Mouse (Mus musculus) monocyte, adult 5-6 weeks (primary cell): ENCODE results near the gene Fndc4. TPM values are rescaled to one million over a fixed set of nuclear protein-coding genes. Genes with fewer than 3 reads are reported as not detected.

Experiments used
- ATAC-seq: fragments of 153-309, 156-312 bp; replicated peaks from 2 replicates; pipeline ENCODE4 v1.8.0; 2017; ENCODE audit warnings: mild to moderate bottlenecking; ENCODE audit not compliant: low TSS enrichment, insufficient number of reproducible peaks, severe bottlenecking, poor library complexity, low FRiP score
- total RNA-seq: library from RNA; stranded (forward); fragments of 200-1000, 200-491, 200-594 nt; gene quantifications from 3 replicates; pipeline ENCODE4 v1.2.3, GENCODE M21; 2017

Fndc4 gene
- total RNA-seq, result 2.0 to 10.6 TPM (median 2.2 TPM) in 3 replicates

DNA sequence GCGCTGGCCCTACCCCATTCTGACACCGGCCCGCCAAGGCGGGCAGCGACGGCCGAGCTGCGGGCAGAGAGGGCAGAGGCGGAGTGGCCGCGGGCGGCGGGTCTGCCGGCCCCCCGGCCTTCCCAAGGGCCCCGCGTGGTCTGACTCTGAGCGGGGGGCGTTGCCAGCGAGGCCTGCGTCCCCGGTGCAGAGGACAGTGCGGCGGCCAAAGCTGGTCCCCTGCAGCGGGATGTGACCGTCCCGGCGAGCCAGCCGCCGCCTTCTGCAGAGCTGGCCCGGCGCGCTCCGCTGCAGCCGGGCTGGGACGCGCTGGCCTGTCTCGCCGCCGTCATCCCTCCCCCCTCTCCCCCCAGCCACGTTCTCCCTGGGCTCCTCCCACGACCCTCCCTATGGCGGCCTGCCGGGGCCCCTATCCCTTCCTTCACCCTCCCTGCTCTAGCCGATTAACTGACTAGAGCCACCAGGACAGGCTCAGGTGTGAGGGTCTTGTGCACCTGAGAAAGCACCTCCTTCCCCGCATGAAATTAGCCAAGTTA is at the start of gene Fndc4:
Gene Fndc4 (minus strand): TSS at position 475 of the 536 bp plus-strand sequence.
- no peak for ATAC-seq

DNA sequence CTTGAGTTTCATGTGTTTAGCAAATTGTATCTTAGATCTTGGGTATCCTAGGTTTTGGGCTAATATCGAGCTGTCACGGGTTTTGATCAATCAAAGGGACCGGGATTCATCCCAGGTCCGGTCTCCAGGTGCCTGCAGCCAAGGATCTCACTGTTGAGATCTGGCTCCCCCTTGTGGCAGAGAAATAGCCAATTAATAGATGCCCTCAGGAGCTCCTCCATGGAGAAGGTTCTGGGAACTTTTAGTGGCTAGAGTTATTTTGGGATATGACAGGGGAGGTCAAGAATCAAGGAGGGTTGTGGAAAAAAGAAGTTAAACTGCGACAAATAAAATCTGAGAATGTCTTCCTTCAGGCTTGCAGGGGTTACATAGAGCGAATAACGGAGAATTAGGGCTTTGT is 32.4 kb upstream of the Fndc4 start:
- ATAC-seq, result no peak

DNA sequence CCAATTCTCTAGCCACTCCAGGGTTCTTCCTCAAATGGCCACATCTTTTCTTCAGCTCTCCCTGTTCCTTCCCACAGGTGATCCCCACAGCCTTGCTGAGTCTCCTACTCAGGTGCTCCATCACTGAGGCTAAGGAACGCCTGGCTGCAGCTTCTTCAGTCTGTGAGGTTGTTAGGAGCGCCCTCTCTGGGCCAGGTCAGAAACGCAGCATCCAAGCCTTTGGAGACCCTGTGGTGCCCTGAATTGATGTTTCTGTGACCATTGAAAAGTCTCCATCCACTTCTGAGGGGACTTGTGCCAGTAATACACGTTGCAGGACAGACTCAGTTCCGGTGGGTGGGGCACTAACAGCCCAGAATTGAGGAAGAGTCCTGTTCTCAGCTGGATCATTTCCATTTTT is 31.0 kb upstream of the Fndc4 start:
- ATAC-seq, result no peak

DNA sequence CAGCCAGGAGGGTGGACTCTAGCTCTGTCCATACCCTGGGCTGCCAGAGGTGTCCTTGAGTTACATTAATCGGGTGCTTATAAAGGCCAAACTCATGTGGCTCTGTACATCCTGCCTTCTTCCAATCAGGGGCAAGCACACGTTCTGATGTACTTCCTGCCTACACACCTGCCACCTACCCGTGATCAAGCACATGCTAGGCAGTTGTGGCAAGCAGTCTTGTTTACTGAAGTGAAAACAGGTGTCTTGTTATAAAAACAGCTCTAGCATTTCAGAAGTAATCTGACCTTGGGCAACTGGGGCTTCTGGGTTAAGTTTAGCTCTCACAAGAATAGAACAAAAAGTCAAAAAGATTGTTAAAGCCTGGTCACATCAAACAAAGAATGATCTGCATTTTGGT is 28.2 kb upstream of the Fndc4 start:
- no peak for ATAC-seq

DNA sequence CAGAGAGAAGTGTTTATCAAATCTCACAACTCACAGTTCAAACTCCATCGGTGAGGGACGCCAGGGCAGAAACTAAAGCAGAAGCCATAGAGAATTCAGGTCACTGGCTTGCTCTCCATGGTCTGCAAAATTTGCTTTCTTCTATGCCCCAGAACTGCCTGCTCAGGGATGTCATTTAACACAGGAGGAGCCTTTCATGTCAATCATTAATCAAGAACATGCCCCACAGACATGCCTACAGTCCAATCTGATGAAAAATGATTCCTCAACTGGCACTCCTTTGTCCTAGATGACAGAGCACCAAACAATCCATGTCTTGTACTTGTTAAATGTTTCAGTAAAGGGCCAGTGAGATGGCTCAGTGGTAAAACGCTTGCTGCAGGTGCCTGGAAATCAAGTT is 26.9 kb upstream of the Fndc4 start:
- no peak for ATAC-seq

DNA sequence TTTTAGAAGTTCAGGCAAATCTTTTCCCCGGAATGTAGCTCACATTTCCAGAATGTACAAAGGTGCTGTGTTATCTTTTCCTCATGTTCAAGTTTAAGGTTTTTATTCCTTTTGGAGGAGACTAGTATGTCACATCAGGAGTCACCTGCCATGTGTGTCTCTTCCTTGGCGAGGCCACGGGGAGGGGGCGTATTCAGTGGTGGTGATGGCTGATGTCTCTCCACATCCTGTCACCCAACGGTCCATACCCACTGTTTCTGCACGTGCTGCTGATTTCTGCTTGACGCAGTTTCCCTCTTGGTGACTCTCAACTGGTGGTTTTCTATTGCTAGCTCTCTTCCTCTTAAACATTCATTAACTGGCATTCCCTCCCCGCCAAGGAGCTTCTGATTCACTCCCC is 16.9 kb upstream of the Fndc4 start:
- ATAC-seq, result no peak

DNA sequence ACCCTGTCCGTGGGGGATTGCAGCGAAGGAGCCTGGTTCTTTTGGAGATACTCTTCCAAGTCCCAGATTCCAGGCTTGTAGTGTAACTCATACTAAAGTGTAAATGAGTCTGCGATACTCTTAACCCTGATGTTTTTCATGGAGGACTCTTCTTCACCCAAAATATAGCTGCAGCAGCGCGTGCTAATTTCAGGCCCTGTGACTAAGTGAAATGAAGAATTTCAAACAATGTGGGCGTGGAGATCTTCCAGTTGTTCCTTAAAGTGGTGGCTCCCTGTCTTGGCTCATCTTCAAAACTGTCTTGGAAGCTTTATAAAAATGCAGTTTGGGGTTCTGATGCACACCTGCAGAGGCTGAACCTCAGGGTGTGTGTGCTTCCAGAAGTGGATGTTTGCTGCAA is 7.2 kb upstream of the Fndc4 start:
- no peak for ATAC-seq

DNA sequence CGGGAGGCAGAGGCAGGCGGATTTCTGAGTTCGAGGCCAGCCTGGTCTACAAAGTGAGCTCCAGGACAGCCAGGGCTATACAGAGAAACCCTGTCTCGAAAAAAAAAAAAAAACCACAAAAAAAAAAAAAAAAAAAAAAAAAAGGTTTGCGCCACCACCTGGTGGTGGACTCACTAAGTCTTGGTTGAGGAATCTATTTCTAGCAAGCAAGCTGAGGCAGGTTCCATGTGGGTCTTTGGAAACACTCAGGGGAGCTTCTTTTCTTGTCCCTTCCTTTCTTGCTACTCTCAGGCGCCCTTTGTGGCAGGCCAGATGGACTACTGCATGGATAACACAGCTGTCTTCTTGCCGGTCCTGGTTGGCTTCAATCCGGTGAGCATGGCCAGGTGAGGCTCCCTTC is 6.0 kb upstream of the Fndc4 start:
- no peak for ATAC-seq

DNA sequence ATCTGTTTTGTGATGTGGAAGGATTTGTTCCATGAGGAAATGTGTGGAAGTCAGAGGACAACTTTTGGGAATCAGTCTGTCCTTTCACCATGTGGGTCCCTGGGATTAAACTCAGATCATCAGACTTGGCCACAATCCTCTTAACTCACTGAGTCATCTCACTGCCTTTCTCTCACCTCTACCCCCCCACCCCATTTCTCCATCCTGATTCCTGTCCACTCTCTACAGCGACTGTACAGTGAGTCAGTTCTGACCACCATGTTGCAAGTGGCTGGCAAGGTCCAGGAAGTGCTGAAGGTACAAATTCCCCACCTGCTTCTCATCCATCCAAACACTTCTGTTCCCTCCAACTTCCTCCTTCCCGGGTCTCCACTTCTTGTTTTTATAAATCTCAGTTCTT is 2.6 kb upstream of the Fndc4 start:
- ATAC-seq, result no peak

DNA sequence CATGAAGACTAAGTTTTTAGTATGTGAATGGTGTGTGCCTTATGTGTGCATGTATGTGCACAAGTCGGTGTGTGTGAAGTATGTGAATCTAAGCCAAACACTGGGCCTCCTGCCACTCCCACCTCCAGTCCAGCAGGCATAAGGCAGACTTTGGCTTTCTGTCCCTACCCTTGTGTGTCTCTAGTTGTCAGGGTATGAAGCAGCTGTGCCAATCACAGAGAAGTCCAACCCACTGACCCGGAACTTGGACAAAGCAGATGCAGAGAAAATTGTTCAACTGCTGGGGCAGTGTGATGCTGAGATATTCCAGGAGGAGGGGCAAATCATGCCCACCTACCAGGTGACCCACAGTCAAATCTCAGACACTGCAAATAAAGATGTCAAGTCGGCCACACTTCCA is 2.1 kb upstream of the Fndc4 start:
- ATAC-seq, result no peak

DNA sequence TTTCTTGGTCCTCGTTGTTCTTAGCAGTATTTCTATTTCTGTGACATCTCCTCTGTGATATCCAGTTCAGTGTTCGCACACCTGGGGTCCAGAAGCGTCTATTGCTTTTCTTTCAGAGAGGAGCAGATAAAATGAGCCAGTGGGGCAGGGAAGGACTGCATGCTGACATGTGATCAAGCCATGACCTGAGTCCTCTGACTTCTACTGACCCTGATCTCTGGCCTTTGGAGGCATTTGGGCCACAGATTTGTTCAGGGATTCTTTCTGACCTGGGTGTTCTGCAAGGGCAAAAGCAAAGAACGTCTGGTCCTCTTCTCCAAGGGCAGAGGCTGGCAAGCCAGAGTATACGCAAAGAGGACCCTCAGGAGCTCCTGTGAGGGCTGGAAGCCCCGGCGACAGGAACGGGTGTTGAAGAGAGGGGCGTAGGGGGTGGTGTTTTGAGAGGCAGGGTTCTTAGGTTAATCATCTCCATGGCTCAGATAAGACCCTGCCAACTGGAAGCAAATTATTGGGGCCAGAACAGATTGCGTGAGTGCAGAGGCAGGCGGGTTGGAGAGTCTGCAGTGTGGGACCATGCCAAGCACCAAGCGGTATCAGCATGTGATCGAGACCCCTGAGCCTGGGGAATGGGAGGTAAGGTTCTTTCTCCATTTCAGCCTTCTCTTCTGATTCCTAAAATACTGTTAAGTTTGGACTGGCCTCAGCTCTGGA is 1.3 kb upstream of the Fndc4 start, which contains the start of gene Gckr:
Gene Gckr (plus strand): TSS at position 397 of the 711 bp plus-strand sequence.
- no peak for ATAC-seq

DNA sequence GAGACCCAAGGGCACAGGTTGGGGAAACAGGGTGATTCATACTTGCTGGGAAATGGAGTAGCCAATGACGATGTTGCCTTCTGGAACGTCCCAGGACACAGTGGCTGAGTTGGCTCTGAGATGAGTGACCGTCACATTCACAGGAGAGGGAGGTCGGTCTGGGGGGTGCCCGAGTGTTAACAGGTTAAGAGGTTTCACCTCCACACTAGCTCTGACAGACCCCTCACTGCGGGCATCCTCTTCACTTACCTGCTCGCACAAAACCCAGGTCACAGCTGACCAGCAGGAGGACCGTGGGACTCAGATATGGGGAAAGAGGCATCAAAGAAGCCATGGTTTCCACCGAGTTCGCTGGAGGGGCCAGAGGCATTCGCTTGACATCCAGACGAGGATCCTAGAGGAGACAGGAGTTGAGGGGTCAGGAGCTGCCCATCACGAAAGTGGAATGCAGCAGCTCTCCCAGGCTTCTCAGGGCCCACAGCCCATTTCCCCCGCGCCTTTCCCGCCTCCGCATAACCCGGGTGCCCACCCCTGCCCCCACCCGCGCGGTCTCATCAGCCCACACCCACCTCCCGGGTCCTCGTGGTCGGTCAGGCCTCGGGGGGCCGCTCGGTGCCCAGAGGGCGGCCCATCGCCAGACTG is 795 bp downstream of the Fndc4 start:
- ATAC-seq, result no peak

DNA sequence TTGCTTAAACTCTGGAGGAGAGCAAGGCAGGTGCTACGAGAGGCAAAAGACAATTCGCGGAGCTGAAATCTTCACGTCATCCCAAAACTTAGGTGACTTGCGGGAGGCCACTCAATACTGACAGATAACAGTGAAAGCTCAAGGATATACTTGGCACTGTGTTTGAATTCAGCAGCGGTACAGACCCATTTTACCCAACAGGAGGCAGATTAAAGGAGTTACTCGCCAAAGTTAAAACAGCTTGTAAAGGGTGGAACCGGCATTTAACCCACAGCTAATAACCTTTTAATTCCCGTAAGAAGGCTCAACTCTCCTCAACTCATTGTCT is 4.6 kb downstream of the Fndc4 start:
- no peak for ATAC-seq

DNA sequence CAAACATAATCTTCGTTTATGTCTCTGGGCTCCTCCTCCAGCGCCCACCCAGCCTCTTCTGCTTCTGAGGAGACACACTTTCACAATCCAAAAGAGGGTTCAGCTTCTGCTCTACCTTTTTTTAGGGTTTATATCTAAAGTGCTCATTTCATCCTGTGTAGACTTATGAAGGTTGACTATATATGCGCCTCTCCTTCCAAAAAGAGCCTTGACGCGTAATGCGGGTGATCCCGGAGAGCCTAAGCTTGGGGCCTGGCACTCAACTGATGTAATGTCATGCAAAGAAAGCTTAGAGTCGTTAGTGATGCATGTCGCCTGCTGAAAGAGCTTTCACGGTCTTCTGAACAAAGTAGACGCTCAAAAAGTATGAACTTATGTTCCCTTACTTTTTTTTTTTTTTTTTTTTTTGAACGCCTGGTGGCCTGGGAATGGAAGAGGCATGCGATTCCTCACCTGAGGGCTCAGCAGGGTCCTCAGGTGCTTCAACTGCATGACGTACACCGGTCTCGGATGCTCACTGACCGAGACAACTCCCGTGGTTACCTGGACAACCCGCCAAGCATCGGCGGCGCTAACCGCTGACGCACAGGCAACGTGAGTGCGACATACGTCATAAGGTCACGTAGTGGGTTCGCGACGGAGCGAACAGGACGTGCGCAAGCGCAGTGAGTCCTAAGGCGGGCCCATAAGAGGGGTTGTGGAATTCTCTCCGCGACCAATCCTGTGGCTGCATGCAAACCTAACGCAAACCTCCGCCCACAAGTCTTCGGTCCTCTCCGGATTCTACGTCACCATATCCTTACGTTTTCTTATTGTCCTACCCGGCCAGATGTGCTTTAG is 5.1 kb downstream of the Fndc4 start, which contains the start of gene Ift172:
Gene Ift172 (minus strand): TSS at position 596 of the 840 bp plus-strand sequence.
- peak; percentile 95 for ATAC-seq

DNA sequence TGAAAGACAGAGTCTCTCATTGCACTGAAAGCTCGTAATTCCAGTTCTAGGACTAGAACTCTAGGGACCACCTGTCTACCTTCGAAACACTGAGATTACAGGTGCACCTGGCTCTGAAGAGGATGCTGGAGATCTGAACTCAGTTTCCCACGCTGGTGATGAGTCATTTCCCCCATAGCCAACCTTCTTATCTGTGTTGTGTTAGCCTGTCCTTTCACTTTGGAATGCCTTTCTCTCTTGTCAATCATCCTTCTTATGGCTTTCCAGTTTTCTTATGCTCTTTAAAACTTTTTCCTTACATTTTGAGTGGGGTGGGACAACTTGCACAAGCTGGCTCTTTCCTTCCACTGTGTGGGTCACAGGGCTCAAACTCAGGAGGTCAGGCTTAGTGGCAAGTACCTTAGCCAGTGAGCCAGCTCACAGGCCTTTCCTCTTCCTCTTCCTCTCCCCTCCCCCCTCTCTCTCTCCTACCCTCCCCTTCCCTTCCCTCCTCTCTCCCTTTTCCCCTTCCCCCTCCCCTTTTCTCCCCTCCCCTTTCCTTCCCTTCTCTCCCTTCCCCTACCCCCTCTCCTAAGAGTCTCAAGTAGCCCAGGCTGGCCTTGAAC is 6.2 kb downstream of the Fndc4 start:
- no peak for ATAC-seq

DNA sequence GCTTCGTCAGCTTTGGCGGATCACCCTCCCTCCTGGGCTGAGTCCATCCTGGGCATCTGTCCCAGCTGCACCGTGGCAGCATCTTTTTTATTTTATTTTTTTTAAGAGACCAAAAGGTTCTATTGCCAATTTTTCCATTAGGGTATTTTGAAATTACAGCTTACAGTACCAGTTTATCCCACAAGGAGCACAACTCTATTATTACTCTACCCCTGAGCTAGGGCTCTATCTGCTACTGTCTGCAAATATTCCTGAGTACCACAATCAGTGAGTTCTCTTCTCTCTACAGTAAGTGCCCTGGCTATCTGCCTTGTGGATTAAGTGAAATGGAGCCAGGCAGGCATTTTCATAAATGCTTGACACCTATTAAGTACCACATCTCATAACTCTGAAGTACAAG is 7.2 kb downstream of the Fndc4 start:
- no peak for ATAC-seq

DNA sequence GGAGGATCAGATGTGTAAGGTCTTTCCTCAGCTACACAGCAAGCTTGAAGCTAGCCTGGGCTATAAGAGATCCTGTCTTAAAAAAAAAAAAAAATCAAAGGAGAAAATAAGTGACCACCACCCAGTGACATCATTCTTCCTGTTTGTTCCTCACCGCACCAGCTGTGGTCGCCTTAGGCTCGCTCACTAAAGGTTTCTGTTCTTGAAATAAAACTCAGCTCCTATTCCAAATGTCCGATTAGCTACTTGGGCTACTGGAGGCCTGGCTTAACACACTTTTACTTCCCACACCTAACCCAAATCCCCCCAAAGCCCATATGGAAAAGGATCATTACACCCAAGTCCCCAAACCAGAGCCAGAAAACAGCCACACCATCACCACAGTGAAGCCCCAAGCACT is 7.7 kb downstream of the Fndc4 start:
- ATAC-seq, result 0 out of 2 replicates have a peak, but pooled peaks have one; percentile 25

DNA sequence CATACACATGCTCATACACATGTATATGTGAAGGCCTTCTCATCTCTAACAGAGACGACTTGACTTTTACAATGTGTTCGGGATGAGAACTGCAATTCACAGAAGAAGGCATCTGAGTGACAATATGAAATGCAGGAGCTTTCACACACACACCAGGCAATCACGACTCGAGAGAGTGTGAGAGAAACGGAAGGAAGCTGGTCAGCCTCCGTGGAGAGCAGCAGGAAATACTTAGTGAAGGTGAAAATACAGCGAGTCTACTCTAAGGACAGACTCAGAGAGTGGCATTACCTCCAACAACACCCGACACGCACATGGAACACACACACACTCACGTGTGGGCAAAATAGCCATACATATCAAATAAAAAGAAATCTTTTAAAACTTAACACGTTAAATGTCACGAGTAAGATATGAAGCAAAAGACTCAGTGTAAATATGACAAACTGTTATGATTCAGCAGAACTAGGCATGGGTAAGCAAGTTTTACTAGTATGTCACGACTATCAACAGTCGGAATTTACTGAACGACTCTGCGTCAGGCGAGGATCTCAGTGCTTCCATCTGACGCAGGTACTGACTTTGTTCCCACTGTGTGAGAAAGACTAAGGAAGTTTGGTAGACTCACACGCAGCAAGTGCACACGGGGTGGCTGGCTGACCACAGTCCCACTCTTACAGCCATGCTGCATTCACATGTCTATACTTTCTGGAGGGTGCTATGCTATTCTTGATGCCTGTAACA is 16.5 kb downstream of the Fndc4 start:
- 0 out of 2 replicates have a peak, but pooled peaks have one; percentile 9 for ATAC-seq
